Mouse (Mus musculus): ENCODE data around the gene Thsd4.

GRCm38 (mm10) chr9:60518216-60518615, 3.6 kb downstream of the Thsd4 start:
- TF ChIP-seq CTCF (IDR thresholded peaks at IDR 0.05; ENCODE audit: low read depth) (no peak), EP300 (IDR thresholded peaks at IDR 0.05; ENCODE audit: low read depth) (no peak)
